ENCODE assay signal across 26 mouse cellular contexts in genomic region chr4:35704126-35704525, GRCm38 (mm10).
DNase-seq lines count a peak whose midpoint lies in the region; ATAC-seq lines count a peak whose summit lies in the region.
"Had no signal": no experiment of that assay in that cellular context is flagged by ENCODE, and none has a peak within 500 bp of the region (broad histone marks: within the 10 kb centered on the region; RNA-seq: fewer than 3 reads in every experiment).

No protein-coding gene starts in this region.

- DNase-seq in embryo, embryonic 10 days (ENCODE audit: low spot score), result peak; percentile 9
- no peak for DNase-seq in embryo, embryonic 9.5 days (ENCODE audit: extremely low spot score)
- DNase-seq in embryo, embryonic 10.5 days (ENCODE audit: low spot score), result peak; percentile 36
- DNase-seq in mesoderm, embryonic 11.5 days (ENCODE audit: low read depth, low spot score), result peak; percentile 35
- DNase-seq in hindbrain, embryonic 10.5 days (ENCODE audit: low spot score), result no peak
- DNase-seq: adrenal gland, adult 8-10 months; adrenal gland, postnatal 25 days; cerebellum, adult 11-12 months; cerebellum, adult 8-10 months; cerebellum, postnatal 14 days; forebrain, postnatal 0 days; gastrocnemius, adult 2 months; gastrocnemius, postnatal 14 days; heart, adult 18-20 months; heart, postnatal 14 days; heart, postnatal 4 days had no signal

- H3K27me3 ChIP-seq in midbrain, embryonic 12.5 days, result no peaks in the 10 kb centered on the region
- H3K27me3 ChIP-seq in midbrain, embryonic 13.5 days, result no peaks in the 10 kb centered on the region
- no peaks in the 10 kb centered on the region for H3K27me3 ChIP-seq in hindbrain, embryonic 10.5 days (ENCODE audit: insufficient read depth, poor library complexity, severe bottlenecking)
- H3K27me3 ChIP-seq: embryonic facial prominence, embryonic 12.5 days; embryonic facial prominence, embryonic 15.5 days; heart, embryonic 13.5 days; hindbrain, embryonic 12.5 days; hindbrain, embryonic 15.5 days had no signal

- H3K4me1 ChIP-seq in midbrain, embryonic 12.5 days, result 0 out of 2 replicates have a peak, but pooled peaks cover 8% of the 10 kb centered on the region
- H3K4me1 ChIP-seq in midbrain, embryonic 13.5 days (replicated peaks), result 0 out of 2 replicates have a peak, but pooled peaks cover 4% of the 10 kb centered on the region
- H3K4me1 ChIP-seq in hindbrain, embryonic 10.5 days (replicated peaks), result peaks cover 6% of the 10 kb centered on the region; the same call in 1 of the 2 replicates
- H3K4me1 ChIP-seq: embryonic facial prominence, embryonic 12.5 days; embryonic facial prominence, embryonic 15.5 days; heart, embryonic 10.5 days; heart, embryonic 13.5 days; hindbrain, embryonic 12.5 days; hindbrain, embryonic 15.5 days had no signal

- H3K9ac ChIP-seq in midbrain, embryonic 12.5 days (replicated peaks), result no peak overlapping the region
- H3K9ac ChIP-seq in midbrain, embryonic 13.5 days (replicated peaks), result no peak overlapping the region
- H3K9ac ChIP-seq: embryonic facial prominence, embryonic 12.5 days; embryonic facial prominence, embryonic 15.5 days; forebrain, postnatal 0 days; heart, embryonic 13.5 days; hindbrain, embryonic 12.5 days; hindbrain, embryonic 15.5 days had no signal

- H3K36me3 ChIP-seq in midbrain, embryonic 12.5 days, result no peaks in the 10 kb centered on the region
- no peaks in the 10 kb centered on the region for H3K36me3 ChIP-seq in midbrain, embryonic 13.5 days
- no peaks in the 10 kb centered on the region for H3K36me3 ChIP-seq in hindbrain, embryonic 10.5 days
- H3K36me3 ChIP-seq: embryonic facial prominence, embryonic 12.5 days; embryonic facial prominence, embryonic 15.5 days; heart, embryonic 10.5 days; heart, embryonic 13.5 days; hindbrain, embryonic 12.5 days; hindbrain, embryonic 15.5 days had no signal

- 0 out of 2 replicates have a peak, but pooled peaks have one; percentile 34 for ATAC-seq in midbrain, embryonic 12.5 days (ENCODE audit: low FRiP score, low read depth)
- no peak for ATAC-seq in midbrain, embryonic 13.5 days
- ATAC-seq: activated CD4-positive, CD25-positive, alpha-beta regulatory T cell, adult 4 months; forebrain, embryonic 14.5 days; forebrain, postnatal 0 days had no signal

- no peak overlapping the region for H3K4me3 ChIP-seq in midbrain, embryonic 12.5 days
- no peak overlapping the region for H3K4me3 ChIP-seq in midbrain, embryonic 13.5 days (replicated peaks)
- H3K4me3 ChIP-seq in hindbrain, embryonic 10.5 days, result no peak overlapping the region
- H3K4me3 ChIP-seq: embryonic facial prominence, embryonic 12.5 days; embryonic facial prominence, embryonic 15.5 days; gastrocnemius, adult 2 months; heart, embryonic 10.5 days; heart, embryonic 13.5 days; hindbrain, embryonic 12.5 days; hindbrain, embryonic 15.5 days had no signal

- 5% methylated on average over 2 of the region's 2 CpGs for WGBS in midbrain, embryonic 12.5 days
- 5% methylated on average over 2 of the region's 2 CpGs for WGBS in midbrain, embryonic 13.5 days
- WGBS in hindbrain, embryonic 10.5 days, result 29% methylated on average over 2 of the region's 2 CpGs

- H3K27ac ChIP-seq in midbrain, embryonic 12.5 days (replicated peaks), result no peak overlapping the region
- H3K27ac ChIP-seq in midbrain, embryonic 13.5 days, result no peak overlapping the region
- no peak overlapping the region for H3K27ac ChIP-seq in hindbrain, embryonic 10.5 days
- H3K27ac ChIP-seq: embryonic facial prominence, embryonic 12.5 days; embryonic facial prominence, embryonic 15.5 days; gastrocnemius, adult 2 months; heart, embryonic 10.5 days; heart, embryonic 13.5 days; hindbrain, embryonic 12.5 days; hindbrain, embryonic 15.5 days had no signal

- H3K4me2 ChIP-seq in midbrain, embryonic 12.5 days (replicated peaks), result no peak overlapping the region
- H3K4me2 ChIP-seq in midbrain, embryonic 13.5 days (replicated peaks), result no peak overlapping the region
- H3K4me2 ChIP-seq: embryonic facial prominence, embryonic 12.5 days; embryonic facial prominence, embryonic 15.5 days; heart, embryonic 13.5 days; hindbrain, embryonic 12.5 days; hindbrain, embryonic 15.5 days had no signal

- H3K9me3 ChIP-seq in midbrain, embryonic 12.5 days, result no peaks in the 10 kb centered on the region
- no peaks in the 10 kb centered on the region for H3K9me3 ChIP-seq in midbrain, embryonic 13.5 days
- H3K9me3 ChIP-seq in hindbrain, embryonic 10.5 days, result no peaks in the 10 kb centered on the region
- H3K9me3 ChIP-seq: embryonic facial prominence, embryonic 12.5 days; embryonic facial prominence, embryonic 15.5 days; heart, embryonic 10.5 days; heart, embryonic 13.5 days; hindbrain, embryonic 12.5 days; hindbrain, embryonic 15.5 days had no signal

Comparison
In these comparisons a context has a peak if more than half of its experiments do, and no peak if none do; other contexts are left out.
1. DNase-seq: peak in embryo, embryonic 10 days (single experiment), embryo, embryonic 10.5 days (single experiment) and mesoderm, embryonic 11.5 days (single experiment); none in embryo, embryonic 9.5 days (single experiment) and hindbrain, embryonic 10.5 days (single experiment).